In genomic region chr3:28022191-28022590, GRCm38 (mm10) we compare ENCODE assay signal across 14 mouse cellular contexts.
"Had no signal": no experiment of that assay in that cellular context is flagged by ENCODE, and none has a peak within 500 bp of the region (broad histone marks: within the 10 kb centered on the region; RNA-seq: fewer than 3 reads in every experiment).

No protein-coding gene starts in this region.

- H3K4me2 ChIP-seq: liver, embryonic 11.5 days; liver, embryonic 15.5 days; midbrain, embryonic 11.5 days; midbrain, embryonic 15.5 days; neural tube, embryonic 12.5 days had no signal

- H3K4me3 ChIP-seq: layer of hippocampus, adult 2 months; liver, embryonic 15.5 days; megakaryocyte, embryonic 14.5 days; midbrain, embryonic 15.5 days; neural tube, embryonic 12.5 days had no signal

- H3K9me3 ChIP-seq: liver, embryonic 15.5 days; midbrain, embryonic 15.5 days; neural tube, embryonic 12.5 days had no signal

- H3K9ac ChIP-seq: liver, embryonic 15.5 days; midbrain, embryonic 15.5 days; neural tube, embryonic 12.5 days had no signal

- H3K27ac ChIP-seq: layer of hippocampus, adult 2 months; liver, embryonic 15.5 days; macrophage; midbrain, embryonic 15.5 days; neural tube, embryonic 12.5 days had no signal

- H3K27me3 ChIP-seq: liver, embryonic 15.5 days; megakaryocyte, embryonic 14.5 days; midbrain, embryonic 15.5 days; neural tube, embryonic 12.5 days had no signal

- H3K4me1 ChIP-seq: megakaryocyte, embryonic 14.5 days; midbrain, embryonic 15.5 days; neural tube, embryonic 12.5 days had no signal

- ATAC-seq: lung, postnatal 0 days; midbrain, embryonic 15.5 days had no signal

- H3K36me3 ChIP-seq: liver, embryonic 15.5 days; midbrain, embryonic 15.5 days; neural tube, embryonic 12.5 days had no signal

- DNase-seq: kidney, postnatal 10 days; kidney, postnatal 4 days; left cerebral cortex, postnatal 4 days; thymus, adult 2 months; thymus, postnatal 25 days had no signal
